Mouse (Mus musculus) CD8-positive naive resting alpha-beta T cell, adult 2 months (primary cell): Measurements from ENCODE around the gene Slc35e2.
"Not testable (repeated sequence)": the region's sequence is repeated elsewhere in the genome, so short reads cannot be mapped to it uniquely, and the experiment has no call there.

Experiments
- DNase-seq, 2 experiments: peaks; one replicate each; pipeline ENCODE4 v3.0.0; 2022; ENCODE audit warnings: low read depth in 2 of 2, low spot score in 2 of 2

The Slc35e2 gene

GRCm38 (mm10) chr4:155601091-155601996 is at the start of gene Slc35e2:
Gene Slc35e2 (plus strand): TSS chr4:155601416.
- DNase-seq, result peak; percentile 86 to 94

- no peak for DNase-seq
Observed at GRCm38 (mm10) chr4:155552917-155553532, 48.2 kb upstream of the Slc35e2 start.

- DNase-seq, result no peak
Observed at GRCm38 (mm10) chr4:155554880-155555279, 46.3 kb upstream of the Slc35e2 start.

- no peak for DNase-seq
Observed at GRCm38 (mm10) chr4:155555464-155555863, 45.8 kb upstream of the Slc35e2 start.

GRCm38 (mm10) chr4:155559454-155559853 is 41.8 kb upstream of the Slc35e2 start:
- DNase-seq, result no peak

GRCm38 (mm10) chr4:155560932-155561331 is 40.3 kb upstream of the Slc35e2 start:
- DNase-seq, result no peak

- no peak for DNase-seq
Observed at GRCm38 (mm10) chr4:155561661-155562442, 39.4 kb upstream of the Slc35e2 start, which contains the start of gene Nadk. Gene Nadk (plus strand): TSS chr4:155562378.

GRCm38 (mm10) chr4:155562725-155563399 is 38.4 kb upstream of the Slc35e2 start:
- DNase-seq, result peak in 1 of 2 experiments; percentile 10

- peak; percentile 97 to 98 for DNase-seq
Observed at GRCm38 (mm10) chr4:155563400-155564231, 37.6 kb upstream of the Slc35e2 start.

- DNase-seq, result no peak
Observed at GRCm38 (mm10) chr4:155564315-155565069, 36.7 kb upstream of the Slc35e2 start.

GRCm38 (mm10) chr4:155566555-155566954 is 34.7 kb upstream of the Slc35e2 start:
- DNase-seq, result no peak

- peak; percentile 23 to 50 for DNase-seq
Observed at GRCm38 (mm10) chr4:155568170-155568569, 33.0 kb upstream of the Slc35e2 start.

GRCm38 (mm10) chr4:155568632-155569370 is 32.4 kb upstream of the Slc35e2 start:
- no peak for DNase-seq

GRCm38 (mm10) chr4:155569818-155570217 is 31.4 kb upstream of the Slc35e2 start:
- no peak for DNase-seq

- not testable (repeated sequence) for DNase-seq
Observed at GRCm38 (mm10) chr4:155570315-155570714, 30.9 kb upstream of the Slc35e2 start.

- DNase-seq, result no peak
Observed at GRCm38 (mm10) chr4:155571442-155571841, 29.8 kb upstream of the Slc35e2 start.

- DNase-seq, result no peak
Observed at GRCm38 (mm10) chr4:155573155-155573554, 28.1 kb upstream of the Slc35e2 start.

GRCm38 (mm10) chr4:155573876-155574275 is 27.3 kb upstream of the Slc35e2 start:
- DNase-seq, result no peak

- no peak for DNase-seq
Observed at GRCm38 (mm10) chr4:155574931-155575330, 26.3 kb upstream of the Slc35e2 start.
